Mouse (Mus musculus): ENCODE measurements around the gene Oas3. TPM values are rescaled to one million over a fixed set of nuclear protein-coding genes. Genes with fewer than 3 reads are reported as not detected.

Oas3 gene
- polyA plus RNA-seq (2012; rRNA removed) = 0.22 and 0.47 TPM in 2 replicates

DNA sequence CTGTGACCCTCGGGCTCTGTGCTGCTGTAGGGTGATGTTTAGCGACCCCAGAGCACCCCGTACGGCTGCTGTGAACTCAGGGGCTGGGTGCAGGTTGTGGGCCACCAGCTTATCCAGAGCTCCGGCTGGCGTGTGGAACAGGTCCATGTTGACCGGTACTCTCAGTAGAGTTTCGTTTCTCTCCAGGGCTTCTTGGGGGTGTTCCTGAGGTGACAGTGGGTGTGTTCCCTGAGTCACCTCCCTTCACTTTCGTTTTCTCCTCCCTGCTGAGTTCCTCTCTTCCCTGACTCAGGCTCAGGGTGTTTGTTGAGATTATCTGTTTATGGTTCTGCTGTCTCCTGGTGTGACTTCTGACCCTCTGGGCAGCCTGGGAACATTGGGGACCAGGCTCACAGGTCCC is at the start of gene Oas3:
Gene Oas3 (minus strand): TSS at position 184 of the 400 bp plus-strand sequence.

DNA sequence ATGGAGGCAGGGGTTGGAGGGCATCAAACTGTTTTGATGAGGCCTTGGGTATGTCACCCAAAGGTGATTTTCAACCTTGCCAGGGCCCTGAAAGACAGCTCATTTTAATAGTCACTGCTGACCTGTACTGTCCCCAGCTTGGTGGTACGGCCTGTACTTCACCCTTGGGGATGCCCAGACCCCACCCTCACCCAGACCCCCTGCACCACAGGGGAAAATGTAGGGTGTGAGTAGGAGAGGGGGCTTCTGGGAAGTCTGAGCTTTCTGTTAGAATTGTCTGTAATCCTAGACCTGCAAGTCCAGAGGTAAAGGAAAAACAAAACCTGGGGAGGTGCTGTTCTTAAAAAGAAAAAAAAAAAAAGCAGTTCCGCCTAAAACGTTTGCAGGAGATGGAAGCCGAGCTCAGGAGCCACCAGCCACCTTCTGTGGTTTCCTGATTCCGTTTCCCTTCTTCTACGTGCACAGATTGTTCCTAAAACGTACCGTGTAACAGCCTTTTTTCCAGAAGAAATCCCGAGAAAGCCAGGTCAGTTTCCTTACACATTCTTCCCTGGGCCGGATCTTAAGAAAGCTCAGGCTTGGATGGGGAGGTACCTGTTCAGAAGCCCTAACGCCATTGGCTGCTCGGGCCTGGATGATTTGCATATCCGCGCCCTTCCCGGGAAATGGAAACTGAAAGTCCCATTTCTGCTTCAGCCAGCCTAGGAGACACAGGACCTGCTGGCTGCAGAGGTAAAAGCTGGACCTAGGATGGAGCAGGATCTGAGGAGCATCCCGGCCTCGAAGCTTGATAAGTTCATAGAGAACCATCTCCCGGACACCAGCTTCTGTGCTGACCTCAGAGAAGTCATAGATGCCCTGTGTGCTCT is 34.7 kb upstream of the Oas3 start, which contains the start of gene Oas1c:
Gene Oas1c (minus strand): TSS at position 564 of the 869 bp plus-strand sequence.

DNA sequence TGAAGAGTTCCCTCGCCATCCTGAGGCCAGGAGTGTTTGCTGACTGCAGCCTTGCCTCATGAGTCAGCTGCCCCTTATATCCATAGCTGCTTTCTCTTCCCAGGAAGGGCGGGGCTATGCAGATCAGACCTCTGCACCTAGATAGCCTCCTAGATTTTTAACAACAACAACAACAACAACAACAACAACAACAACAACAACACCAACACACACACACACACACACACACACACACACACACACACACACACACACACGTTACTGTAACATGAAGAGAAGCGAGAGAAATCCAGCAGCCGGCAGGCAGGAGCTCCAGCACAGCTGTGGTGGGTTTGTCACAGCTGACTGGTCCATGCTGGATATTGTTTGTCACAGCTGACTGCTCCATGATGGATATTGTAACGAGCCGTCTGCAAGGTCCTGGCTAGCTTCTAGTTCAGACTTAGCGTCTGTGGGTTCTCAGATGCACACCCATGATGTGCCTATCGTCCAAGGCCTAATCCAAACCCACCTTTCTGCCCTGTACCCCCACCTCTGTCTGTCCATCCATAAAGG is 18.1 kb upstream of the Oas3 start, which contains the start of gene Oas1e:
Gene Oas1e (minus strand): TSS at position 51 of the 555 bp plus-strand sequence.

GRCm38 (mm10) chr5:120749688-120750087 is 27.8 kb downstream of the Oas3 start, which contains the start of gene Oas2:
Oas2 (minus strand) TSS chr5:120749853.

DNA sequence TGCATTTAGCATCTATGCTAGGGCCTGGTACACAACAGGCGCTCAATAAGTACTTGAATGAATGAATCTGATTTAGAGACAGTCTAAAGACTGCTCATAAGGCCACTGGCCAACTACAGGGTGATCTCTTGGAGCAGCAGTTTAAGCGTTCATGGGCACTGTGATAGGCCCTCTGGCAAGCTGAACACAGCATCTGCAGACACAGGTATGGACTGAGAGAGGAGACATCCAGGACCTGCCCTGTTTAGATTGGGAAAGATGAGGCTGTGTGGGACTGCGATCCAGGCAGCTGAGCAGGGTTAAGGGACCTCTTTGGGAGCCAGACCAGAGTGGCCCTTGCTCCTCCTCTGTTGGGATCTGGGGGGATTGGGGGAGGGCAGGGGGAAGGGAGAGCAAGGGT is 65.6 kb downstream of the Oas3 start, which contains the start of gene Dtx1:
Gene Dtx1 (minus strand): TSS at position 101 of the 400 bp plus-strand sequence.

Other genes with a start within 250 kb of the Oas3 start
- gene Tpcn1, start 189.0 kb downstream of the Oas3 start, polyA plus RNA-seq (2012; rRNA removed) = 18.5 and 23.3 TPM in 2 replicates
- gene Iqcd, start 188.6 kb downstream of the Oas3 start, polyA plus RNA-seq (2012; rRNA removed) = 1.9 and 2.6 TPM in 2 replicates
- 37.6 and 40.1 TPM in 2 replicates for gene Rita1, start 165.1 kb downstream of the Oas3 start, polyA plus RNA-seq (2012; rRNA removed)
- 32.8 and 37.0 TPM in 2 replicates for gene Ddx54, start 164.9 kb downstream of the Oas3 start, polyA plus RNA-seq (2012; rRNA removed)
- gene Cfap73, start 143.4 kb downstream of the Oas3 start, polyA plus RNA-seq (2012; rRNA removed) = 0.56 and 0.71 TPM in 2 replicates
- 18.6 and 23.8 TPM in 2 replicates for gene Rasal1, start 128.8 kb downstream of the Oas3 start, polyA plus RNA-seq (2012; rRNA removed)
- gene Dtx1, start 65.7 kb downstream of the Oas3 start, polyA plus RNA-seq (2012; rRNA removed) = 119 and 137 TPM in 2 replicates
- 0.62 and 1.3 TPM in 2 replicates for gene Oas2, start 27.8 kb downstream of the Oas3 start, polyA plus RNA-seq (2012; rRNA removed)
- 0.16 and 0.22 TPM in 2 replicates for gene Oas1e, start 17.9 kb upstream of the Oas3 start, polyA plus RNA-seq (2012; rRNA removed)
- gene Oas1c, start 34.9 kb upstream of the Oas3 start, polyA plus RNA-seq (2012; rRNA removed) = 0.65 and 0.99 TPM in 2 replicates
- 0.05 TPM in 1 of 2 replicates, not detected in the other for gene Oas1f, start 69.7 kb upstream of the Oas3 start, polyA plus RNA-seq (2012; rRNA removed)
- not detected in 2 replicates for gene Oas1h, start 83.8 kb upstream of the Oas3 start, polyA plus RNA-seq (2012; rRNA removed)
- gene Oas1g, start 110.0 kb upstream of the Oas3 start, polyA plus RNA-seq (2012; rRNA removed) = 0.31 and 0.86 TPM in 2 replicates
- 1.1 and 1.4 TPM in 2 replicates for gene Oas1a, start 129.9 kb upstream of the Oas3 start, polyA plus RNA-seq (2012; rRNA removed)
- gene Oas1d, start 136.9 kb upstream of the Oas3 start, polyA plus RNA-seq (2012; rRNA removed) = 0.08 and 0.12 TPM in 2 replicates
- gene Rph3a, start 232.4 kb upstream of the Oas3 start, polyA plus RNA-seq (2012; rRNA removed) = 43.7 and 51.4 TPM in 2 replicates